Comparison of ENCODE assay signal across 24 mouse cellular contexts in the genomic region with DNA sequence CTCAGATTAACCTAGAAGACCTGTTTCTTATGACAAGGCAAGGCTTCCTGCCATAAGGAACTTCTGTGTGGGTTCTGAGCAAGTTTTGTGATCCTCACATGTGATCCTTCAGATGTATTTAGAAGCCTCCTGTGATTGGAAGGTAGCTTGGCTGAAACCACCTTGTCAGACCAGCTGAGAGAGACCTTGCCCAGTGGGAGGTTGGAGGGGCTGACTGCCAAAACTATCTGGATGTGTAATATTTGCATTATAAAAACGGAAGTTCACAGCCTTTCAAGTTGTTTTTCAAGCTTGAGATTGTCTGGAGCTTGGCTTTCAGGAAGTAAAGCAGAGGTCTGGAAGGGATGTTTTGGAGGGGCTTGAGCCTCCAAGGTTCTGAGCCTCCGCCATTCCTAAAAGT.
DNase-seq lines count a peak whose midpoint lies in the region; ATAC-seq and TF ChIP-seq lines count a peak whose summit lies in the region.
"Had no signal": no experiment of that assay in that cellular context is flagged by ENCODE, and none has a peak within 500 bp of the region (broad histone marks: within the 10 kb centered on the region; RNA-seq: fewer than 3 reads in every experiment).

No protein-coding gene starts in this region.

- WGBS in heart, embryonic 10.5 days, result 66% methylated on average over 2 of the region's 2 CpGs
- WGBS in heart, adult 2 months, result 47% methylated on average over 2 of the region's 2 CpGs
- WGBS in forebrain, postnatal 0 days, result 73% methylated on average over 2 of the region's 2 CpGs

- peak; percentile 53 for DNase-seq in heart, embryonic 10.5 days (ENCODE audit: low spot score)
- no peak for DNase-seq in heart, adult 2 months
- DNase-seq in ES-CJ7 (ENCODE audit: low read depth, low spot score) (peak; percentile 31), ZHBTc4 (ENCODE audit: low read depth, low spot score) (peak; percentile 21)
- DNase-seq in forebrain, postnatal 0 days, result no peak
- DNase-seq: adrenal gland, postnatal 14 days; B cell, adult 2 months; cerebellum, adult 18-20 months; cerebellum, postnatal 14 days; gastrocnemius, postnatal 10 days; heart, postnatal 14 days; kidney, adult 18-20 months; kidney, postnatal 25 days; thymus, postnatal 4 days had no signal

- no peaks in the 10 kb centered on the region for H3K9me3 ChIP-seq in heart, embryonic 10.5 days
- H3K9me3 ChIP-seq in forebrain, postnatal 0 days (ENCODE audit: low read length), result no peaks in the 10 kb centered on the region
- H3K9me3 ChIP-seq: forebrain, embryonic 10.5 days; forebrain, embryonic 15.5 days; kidney, embryonic 15.5 days; limb, embryonic 12.5 days; megakaryocyte, embryonic 14.5 days; midbrain, embryonic 12.5 days; neural tube, embryonic 13.5 days had no signal

- peaks cover 4% of the 10 kb centered on the region for H3K79me2 ChIP-seq in heart, adult 2 months (replicated peaks; ENCODE audit: control insufficient read depth, insufficient read depth, low read length)

- no peak for TF ChIP-seq POLR2A in heart, adult 2 months (IDR thresholded peaks at IDR 0.05; ENCODE audit: insufficient read depth, low read depth, low read length)

- no peak for TF ChIP-seq CTCF in heart, adult 2 months (IDR thresholded peaks at IDR 0.05)
- TF ChIP-seq CTCF in forebrain, postnatal 0 days (IDR thresholded peaks at IDR 0.05; ENCODE audit: low read depth), result no peak

- no peak overlapping the region for H3K4me3 ChIP-seq in heart, embryonic 10.5 days
- no peak overlapping the region for H3K4me3 ChIP-seq in heart, adult 2 months
- H3K4me3 ChIP-seq in forebrain, postnatal 0 days (ENCODE audit: low read depth, low read length), result no peak overlapping the region
- H3K4me3 ChIP-seq: forebrain, embryonic 10.5 days; forebrain, embryonic 15.5 days; kidney, embryonic 15.5 days; limb, embryonic 12.5 days; megakaryocyte, embryonic 14.5 days; midbrain, embryonic 12.5 days; neural tube, embryonic 13.5 days had no signal

- H3K27me3 ChIP-seq in heart, embryonic 10.5 days (ENCODE audit: insufficient read depth, poor library complexity, severe bottlenecking), result no peaks in the 10 kb centered on the region
- H3K27me3 ChIP-seq in heart, adult 2 months (ENCODE audit: control insufficient read depth, insufficient read depth, low read length), result no peaks in the 10 kb centered on the region
- H3K27me3 ChIP-seq in forebrain, postnatal 0 days (ENCODE audit: insufficient read depth, low read length), result no peaks in the 10 kb centered on the region
- H3K27me3 ChIP-seq: forebrain, embryonic 15.5 days; kidney, embryonic 15.5 days; limb, embryonic 12.5 days; megakaryocyte, embryonic 14.5 days; midbrain, embryonic 12.5 days; neural tube, embryonic 13.5 days had no signal

- no peak overlapping the region for H3K4me2 ChIP-seq in forebrain, postnatal 0 days (ENCODE audit: low read depth)
- H3K4me2 ChIP-seq: forebrain, embryonic 15.5 days; kidney, embryonic 15.5 days; limb, embryonic 12.5 days; liver, embryonic 11.5 days; midbrain, embryonic 12.5 days; neural tube, embryonic 13.5 days had no signal

- no peaks in the 10 kb centered on the region for H3K4me1 ChIP-seq in heart, embryonic 10.5 days
- peaks cover 19% of the 10 kb centered on the region for H3K4me1 ChIP-seq in heart, adult 2 months (ENCODE audit: control insufficient read depth, insufficient read depth, low read length)
- H3K4me1 ChIP-seq in forebrain, postnatal 0 days (ENCODE audit: insufficient read depth), result 0 out of 2 replicates have a peak, but pooled peaks cover 3% of the 10 kb centered on the region
- H3K4me1 ChIP-seq: forebrain, embryonic 10.5 days; kidney, embryonic 15.5 days; midbrain, embryonic 12.5 days; neural tube, embryonic 13.5 days had no signal

- no peaks in the 10 kb centered on the region for H3K36me3 ChIP-seq in heart, embryonic 10.5 days
- H3K36me3 ChIP-seq in heart, adult 2 months (ENCODE audit: control insufficient read depth, insufficient read depth, low read length), result peaks cover 31% of the 10 kb centered on the region
- H3K36me3 ChIP-seq in forebrain, postnatal 0 days (ENCODE audit: insufficient read depth), result no peaks in the 10 kb centered on the region
- H3K36me3 ChIP-seq: forebrain, embryonic 10.5 days; forebrain, embryonic 15.5 days; kidney, embryonic 15.5 days; limb, embryonic 12.5 days; midbrain, embryonic 12.5 days; neural tube, embryonic 13.5 days had no signal

- no peak for TF ChIP-seq EP300 in heart, adult 2 months (IDR thresholded peaks at IDR 0.05; ENCODE audit: insufficient read depth, low read depth, low read length)

- no peak overlapping the region for H3K27ac ChIP-seq in heart, embryonic 10.5 days
- H3K27ac ChIP-seq in heart, adult 2 months, result no peak overlapping the region
- H3K27ac ChIP-seq in forebrain, postnatal 0 days (ENCODE audit: low read depth, low read length), result no peak overlapping the region
- H3K27ac ChIP-seq: forebrain, embryonic 10.5 days; forebrain, embryonic 15.5 days; kidney, embryonic 15.5 days; limb, embryonic 12.5 days; midbrain, embryonic 12.5 days; neural tube, embryonic 13.5 days had no signal

- intact Hi-C loops in heart, adult 2 months (cut with DNase I), result loop anchor here (5.0 kb wide), 1 partner anchor 89 kb away; no protein-coding TSS in a partner anchor

- no peak overlapping the region for H3K9ac ChIP-seq in heart, adult 2 months (ENCODE audit: low read depth, low read length)
- H3K9ac ChIP-seq in forebrain, postnatal 0 days, result no peak overlapping the region
- H3K9ac ChIP-seq: forebrain, embryonic 15.5 days; kidney, embryonic 15.5 days; limb, embryonic 12.5 days; midbrain, embryonic 12.5 days; neural tube, embryonic 13.5 days had no signal

- peak; percentile 16; the same call in 1 of the 2 replicates for ATAC-seq in megakaryocyte progenitor cell, adult 5-6 weeks (replicated peaks; ENCODE audit: poor library complexity)
- no peak for ATAC-seq in forebrain, postnatal 0 days
- ATAC-seq: forebrain, embryonic 15.5 days; hindbrain, embryonic 16.5 days had no signal

Comparison
In these comparisons a context has a peak if more than half of its experiments do, and no peak if none do; other contexts are left out.
1. DNase-seq: peak in heart, embryonic 10.5 days (single experiment), ES-CJ7 (single experiment) and ZHBTc4 (single experiment); none in heart, adult 2 months (0 of 2) and forebrain, postnatal 0 days (single experiment).